Mouse (Mus musculus) CH12.LX (cell line): ENCODE measurements around the gene Trpm3. TPM values are rescaled to one million over a fixed set of nuclear protein-coding genes. Genes with fewer than 3 reads are reported as not detected.

ENCODE experiments used
- DNase-seq: peaks from one replicate; pipeline ENCODE4 v3.0.0-alpha.2; 2013; ENCODE audit errors: extremely low read depth
- H3K27ac ChIP-seq: 2 replicates; pipeline ENCODE4 v1.5.1; 2012; ENCODE audit warnings: low read depth, mild to moderate bottlenecking, control low read depth, moderate library complexity; ENCODE audit not compliant: insufficient read depth
- H3K27me3 ChIP-seq: replicated peaks from 2 replicates; pipeline ENCODE3; 2012; ENCODE audit warnings: inconsistent platforms
- H3K36me3 ChIP-seq, 2 experiments: replicated peaks in 1 of 2; 2 replicates each; pipeline versions ENCODE3 to v1.6.1; 2012; ENCODE audit warnings: inconsistent platforms in 1 of 2, low read length in 1 of 2, mild to moderate bottlenecking in 1 of 2, mixed read lengths in 1 of 2, moderate library complexity in 1 of 2; ENCODE audit not compliant: control insufficient read depth in 1 of 2, insufficient read depth in 1 of 2
- H3K4me1 ChIP-seq, 2 experiments: 2 replicates each; pipeline ENCODE4 v1.6.1; 2012; ENCODE audit warnings: inconsistent platforms in 1 of 2, moderate library complexity in 1 of 2; ENCODE audit not compliant: insufficient read depth in 2 of 2, control insufficient read depth in 1 of 2
- H3K4me2 ChIP-seq: 2 replicates; pipeline ENCODE4 v1.6.1; 2012; ENCODE audit warnings: low read depth, mild to moderate bottlenecking, control low read depth; ENCODE audit not compliant: poor library complexity, insufficient read depth, severe bottlenecking
- H3K4me3 ChIP-seq, 3 experiments: fragments of 150-350 bp in 1 of 3; sonication (generic) in 1 of 3; replicated peaks in 1 of 3; 2 replicates each; pipeline versions ENCODE3 to v1.5.1; 2011 to 2012; ENCODE audit warnings: low read depth in 2 of 3, low read length in 2 of 3, mild to moderate bottlenecking in 2 of 3, moderate library complexity in 2 of 3, control low read depth in 1 of 3, improper control_type of control experiment in 1 of 3, inconsistent platforms in 1 of 3, mixed read lengths in 1 of 3; ENCODE audit not compliant: poor library complexity in 1 of 3
- H3K79me2 ChIP-seq: replicated peaks from 2 replicates; pipeline ENCODE4 v1.6.1; 2012; ENCODE audit warnings: mild to moderate bottlenecking, moderate library complexity; ENCODE audit not compliant: control insufficient read depth, poor library complexity, insufficient read depth, severe bottlenecking; ENCODE audit errors: extremely low read depth
- H3K9ac ChIP-seq: 2 replicates; pipeline ENCODE4 v1.6.1; 2012; ENCODE audit warnings: low read depth, mild to moderate bottlenecking, control low read depth, moderate library complexity; ENCODE audit not compliant: insufficient read depth
- H3K9me3 ChIP-seq: replicated peaks from 2 replicates; pipeline ENCODE3; 2012; ENCODE audit warnings: low read length, inconsistent platforms, mixed read lengths
- CTCF ChIP-seq, 2 experiments: IDR thresholded peaks in 1 of 2; conservative IDR thresholded peaks in 1 of 2; 2 replicates each; pipeline ENCODE4 v1.5.1; 2011 to 2012; ENCODE audit warnings: low read depth in 2 of 2, low read length in 2 of 2, improper control_type of control experiment in 1 of 2, inconsistent platforms in 1 of 2, mild to moderate bottlenecking in 1 of 2, moderate library complexity in 1 of 2
- E2F4 ChIP-seq: IDR thresholded peaks from 2 replicates; pipeline ENCODE4 v1.6.1; 2011; ENCODE audit warnings: low read depth, low read length, improper control_type of control experiment; ENCODE audit not compliant: insufficient replicate concordance
- ELF1 ChIP-seq: IDR thresholded peaks from 2 replicates; pipeline ENCODE4 v1.6.1; 2014; ENCODE audit warnings: low read depth, mild to moderate bottlenecking, inconsistent platforms, low read length, improper control_type of control experiment
- GABPA ChIP-seq: IDR thresholded peaks from 2 replicates; pipeline ENCODE4 v1.6.1; 2012; ENCODE audit warnings: low read depth, low read length, improper control_type of control experiment, inconsistent platforms; ENCODE audit not compliant: insufficient replicate concordance
- JUN ChIP-seq: IDR thresholded peaks from 2 replicates; pipeline ENCODE4 v1.6.1; 2011; ENCODE audit warnings: low read depth, mild to moderate bottlenecking, low read length, improper control_type of control experiment, moderate library complexity; ENCODE audit not compliant: insufficient read depth
- MAFK ChIP-seq: IDR thresholded peaks from 2 replicates; pipeline ENCODE4 v1.6.1; 2011; ENCODE audit warnings: low read length, improper control_type of control experiment; ENCODE audit not compliant: insufficient replicate concordance
- MAZ ChIP-seq: IDR thresholded peaks from 2 replicates; pipeline ENCODE4 v1.6.1; 2012; ENCODE audit warnings: low read depth, mild to moderate bottlenecking, inconsistent platforms, low read length, improper control_type of control experiment, moderate library complexity
- NELFE ChIP-seq: IDR thresholded peaks from 2 replicates; pipeline ENCODE4 v1.6.1; 2011; ENCODE audit warnings: low read depth, low read length, improper control_type of control experiment
- PAX5 ChIP-seq: IDR thresholded peaks from 2 replicates; pipeline ENCODE4 v1.6.1; 2012; ENCODE audit warnings: low read length, inconsistent platforms, mixed read lengths
- POLR2AphosphoS2 ChIP-seq: IDR thresholded peaks from 2 replicates; pipeline ENCODE4 v1.6.1; 2011; ENCODE audit warnings: low read depth, low read length, improper control_type of control experiment
- RAD21 ChIP-seq: IDR thresholded peaks from 2 replicates; pipeline ENCODE4 v1.6.1; 2011; ENCODE audit warnings: low read depth, mild to moderate bottlenecking, low read length, improper control_type of control experiment, moderate library complexity
- RCOR1 ChIP-seq: conservative IDR thresholded peaks from 2 replicates; pipeline ENCODE4 v1.6.1; 2012; ENCODE audit warnings: low read depth, mild to moderate bottlenecking, inconsistent platforms, low read length, improper control_type of control experiment
- SMC3 ChIP-seq: IDR thresholded peaks from 2 replicates; pipeline ENCODE4 v1.6.1; 2011; ENCODE audit warnings: low read depth, low read length, improper control_type of control experiment
- TCF12 ChIP-seq: IDR thresholded peaks from 2 replicates; pipeline ENCODE4 v1.6.1; 2014; ENCODE audit warnings: low read depth, mild to moderate bottlenecking, inconsistent platforms, low read length, improper control_type of control experiment
- ZKSCAN1 ChIP-seq: IDR thresholded peaks from 2 replicates; pipeline ENCODE4 v1.6.1; 2012; ENCODE audit warnings: low read depth, inconsistent platforms, low read length, improper control_type of control experiment, borderline replicate concordance
- ZMIZ1 ChIP-seq: IDR thresholded peaks from 2 replicates; pipeline ENCODE4 v1.6.1; 2012; ENCODE audit warnings: low read depth, mild to moderate bottlenecking, inconsistent platforms, low read length, improper control_type of control experiment
- dilution Hi-C: fragments of 300-500 bp; cut with MboI; formaldehyde crosslinking; loops from 2 replicates; pipeline ENCODE4 v1.14.3; 2020; ENCODE audit warnings: low sequenced_read_pairs; ENCODE audit not compliant: extremely low pct_unique_long_range_greater_than_20kb, extremely low pct_ligation_motif_present
- in situ Hi-C: fragments of 300-500 bp; cut with MboI; formaldehyde crosslinking; loops from 3 replicates; pipeline ENCODE4 v1.14.3; 2019; ENCODE audit warnings: low sequenced_read_pairs, low pct_ligation_motif_present, low pct_unique_long_range_greater_than_20kb, mixed read lengths
- polyA plus RNA-seq: library from polyadenylated mRNA; unstranded; fragments of >175 nt; gene quantifications from 2 replicates; pipeline ENCODE4 v1.2.1, GENCODE M21; 2012; ENCODE audit warnings: low read depth; ENCODE audit not compliant: insufficient read length
- total RNA-seq, 2 experiments: library from RNA; depleted of rRNA; stranded (reverse); fragments of 300-350 nt in 1 of 2; fragments of >200 nt in 1 of 2; gene quantifications; 2 replicates each; pipeline ENCODE4 v1.2.3; 2012 to 2014

The Trpm3 gene
- total and polyA plus RNA-seq, 3 experiments, result 0.01 TPM; not detected in 2

- TF ChIP-seq ZMIZ1, result no peak
- no peak for TF ChIP-seq JUN
- no peak for TF ChIP-seq ZKSCAN1
Measured at GRCm38 (mm10) chr19:23006517-23007273, 867.8 kb downstream of the Trpm3 start (continued).

DNA sequence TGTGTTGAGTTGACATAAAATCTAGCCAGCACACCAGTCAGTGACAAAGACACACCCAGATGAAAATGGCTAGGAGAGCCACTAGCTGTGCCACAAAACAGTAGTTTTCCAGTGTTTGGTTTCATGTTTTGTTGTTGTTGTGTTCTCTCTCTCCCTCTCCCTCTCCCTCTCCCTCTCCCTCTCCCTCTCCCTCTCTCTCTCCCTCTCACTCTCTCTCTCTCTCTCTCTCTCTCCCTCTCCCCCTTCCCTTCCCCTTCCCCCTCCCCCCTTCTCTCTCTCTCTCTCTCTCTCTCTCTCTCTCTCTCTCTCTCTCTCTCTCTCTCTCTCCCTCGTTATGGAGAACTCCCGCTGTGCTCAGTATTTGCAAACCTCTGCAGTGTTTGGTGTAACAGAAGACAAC lies 874.8 kb downstream of the Trpm3 start:
- Histone ChIP-seq H3K9ac (no peak overlapping the region), H3K4me3 (no peak overlapping the region), H3K79me2 (no peaks in the 10 kb centered on the region), H3K36me3 (no peaks in the 10 kb centered on the region), H3K27ac (no peak overlapping the region), H3K4me2 (no peak overlapping the region), H3K4me1 (no peaks in the 10 kb centered on the region), H3K9me3 (peaks cover 2% of the 10 kb centered on the region), H3K27me3 (no peaks in the 10 kb centered on the region)
- no peak for DNase-seq
- in situ Hi-C loops (no loop called here), dilution Hi-C loops (no loop called here)
- TF ChIP-seq ZKSCAN1 (no peak), POLR2AphosphoS2 (no peak), TCF12 (no peak), PAX5 (no peak), NELFE (no peak), E2F4 (no peak), MAZ (no peak), MAFK (no peak), GABPA (no peak), RCOR1 (no peak)

- Histone ChIP-seq H3K9ac (no peak overlapping the region), H3K9me3 (peaks cover 2% of the 10 kb centered on the region), H3K27me3 (no peaks in the 10 kb centered on the region), H3K4me2 (no peak overlapping the region), H3K79me2 (no peaks in the 10 kb centered on the region), H3K36me3 (no peaks in the 10 kb centered on the region), H3K27ac (no peak overlapping the region), H3K4me3 (no peak overlapping the region), H3K4me1 (no peaks in the 10 kb centered on the region)
- dilution Hi-C loops, result no loop called here
- in situ Hi-C loops, result no loop called here
- DNase-seq, result peak; percentile 27
- peak in 1 of 2 experiments; percentile 63; a peak in 2 of 4 replicates for TF ChIP-seq CTCF (conservative IDR thresholded peaks at IDR 0.05 in 1 of 2, IDR thresholded peaks at IDR 0.05 in 1 of 2; ENCODE audit: low read depth in 2 of 2, low read length in 2 of 2)
- TF ChIP-seq SMC3, result peak; percentile 30; the same call in 1 of the 2 replicates
- peak; percentile 12; the same call in 1 of the 2 replicates for TF ChIP-seq RAD21
- no peak for TF ChIP-seq ELF1
Measured at GRCm38 (mm10) chr19:23015516-23015915, 876.7 kb downstream of the Trpm3 start.
